Mouse (Mus musculus): ENCODE data around the gene March7. TPM values are rescaled to one million over a fixed set of nuclear protein-coding genes. Genes with fewer than 3 reads are reported as not detected.

March7 gene
- polyA plus RNA-seq, 1 experiment, result 66.9 TPM

DNA sequence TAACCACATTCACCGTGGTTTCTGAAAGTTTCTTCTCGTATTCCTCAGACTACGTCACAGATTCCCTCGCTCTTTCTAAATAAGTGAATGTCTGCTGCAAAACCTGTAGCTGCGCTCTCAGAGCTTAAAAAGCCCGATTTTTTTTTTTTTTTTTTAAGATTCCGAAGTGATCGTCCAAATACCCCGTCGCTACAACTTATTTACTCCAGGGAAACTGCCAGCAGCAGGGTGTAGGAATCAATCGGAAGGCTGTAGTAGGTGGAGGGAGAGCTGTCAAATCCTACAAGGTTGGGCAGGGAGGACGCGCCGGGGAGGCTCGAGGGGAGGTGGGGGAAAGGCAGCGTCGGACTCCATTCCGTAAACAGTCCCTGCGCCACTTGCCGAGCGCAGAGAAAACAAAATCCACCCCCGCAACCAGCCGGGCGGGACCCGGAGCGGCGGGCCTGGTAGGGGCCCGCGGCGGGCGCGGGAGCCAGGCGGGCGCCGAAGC lies 520 bp upstream of the March7 start:
- H3K4me1 ChIP-seq (ENCODE audit: control insufficient read depth, insufficient read depth, low read length), result peaks cover 25% of the 10 kb centered on the region

DNA sequence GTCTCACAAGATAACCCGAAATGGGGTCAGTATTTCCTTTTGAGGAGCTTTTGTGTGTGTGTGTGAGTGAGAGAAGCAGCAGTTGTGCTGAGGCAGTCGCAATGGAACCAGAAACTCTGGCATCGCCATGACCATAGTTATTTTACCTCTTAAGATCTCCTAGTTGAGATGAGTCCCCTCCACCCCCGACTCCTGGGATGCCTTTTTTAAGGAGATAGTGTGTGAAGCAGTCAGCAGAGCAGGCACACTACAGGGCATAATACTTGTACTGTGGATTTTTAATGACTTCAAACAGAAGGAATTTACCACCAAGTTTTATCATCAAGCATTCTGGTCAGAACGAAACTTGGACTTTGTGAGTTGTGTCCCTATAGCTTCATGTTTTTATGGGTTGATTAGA lies 1.1 kb downstream of the March7 start:
- no peak overlapping the region for H3K27ac ChIP-seq (ENCODE audit: insufficient read depth, low read depth, low read length)
- H3K4me1 ChIP-seq (ENCODE audit: control insufficient read depth, insufficient read depth, low read length), result peaks cover 31% of the 10 kb centered on the region
- no peak for TF ChIP-seq CTCF (IDR thresholded peaks at IDR 0.05; ENCODE audit: low read depth, low read length)
- peak overlapping the region; percentile 90 for H3K4me3 ChIP-seq (ENCODE audit: insufficient read depth, low read length)

More for the DNA sequence above, 520 bp upstream of the March7 start:
- Histone ChIP-seq H3K27ac (ENCODE audit: insufficient read depth, low read depth, low read length) (peak overlapping the region; percentile 58), H3K4me3 (ENCODE audit: insufficient read depth, low read length) (peak overlapping the region; percentile 89)
- TF ChIP-seq POLR2A (IDR thresholded peaks at IDR 0.05; ENCODE audit: borderline replicate concordance, low read depth, low read length) (no peak), CTCF (IDR thresholded peaks at IDR 0.05; ENCODE audit: low read depth, low read length) (no peak)

DNA sequence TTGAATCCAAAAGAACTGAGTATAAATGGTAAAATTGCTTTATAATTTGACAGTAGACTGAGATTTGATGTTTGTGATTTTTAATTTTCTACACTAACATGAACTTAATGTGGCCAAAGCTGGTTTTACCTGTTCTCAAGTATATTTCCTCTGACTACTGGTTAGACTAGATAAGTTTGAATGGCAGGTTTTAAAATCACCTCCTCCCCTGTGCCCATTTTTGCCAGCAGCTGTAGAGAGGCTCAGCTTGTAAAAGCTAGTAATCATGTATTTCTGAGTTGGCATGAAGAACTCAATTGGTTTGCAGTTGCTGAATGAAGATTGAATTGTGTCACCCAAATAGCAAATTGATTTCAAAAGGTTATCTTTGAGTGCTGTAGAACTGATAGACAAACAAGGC lies 2.8 kb downstream of the March7 start:
- Histone ChIP-seq H3K4me3 (ENCODE audit: insufficient read depth, low read length) (no peak overlapping the region), H3K27ac (ENCODE audit: insufficient read depth, low read depth, low read length) (no peak overlapping the region), H3K4me1 (ENCODE audit: control insufficient read depth, insufficient read depth, low read length) (peaks cover 41% of the 10 kb centered on the region)
- TF ChIP-seq POLR2A (IDR thresholded peaks at IDR 0.05; ENCODE audit: borderline replicate concordance, low read depth, low read length) (no peak), CTCF (IDR thresholded peaks at IDR 0.05; ENCODE audit: low read depth, low read length) (no peak)

DNA sequence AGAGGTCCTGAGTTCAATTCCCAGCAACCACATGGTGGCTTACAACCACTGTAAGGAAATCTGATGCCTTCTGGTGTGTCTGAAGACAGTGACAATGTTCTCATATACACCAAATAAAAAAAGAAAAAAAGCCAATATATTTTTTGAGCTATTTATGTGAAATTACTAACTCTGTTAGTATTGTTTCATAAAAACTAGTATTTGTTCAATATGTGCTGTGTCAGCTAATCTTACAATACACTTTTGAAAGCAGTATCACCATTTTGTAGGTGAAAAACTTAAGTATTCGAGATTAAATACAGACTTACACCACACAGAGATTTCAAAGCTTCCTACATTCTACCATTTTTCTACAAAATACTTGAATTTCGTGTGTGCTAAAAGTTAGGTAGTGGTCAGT lies 5.0 kb downstream of the March7 start:
- no peak for TF ChIP-seq CTCF (IDR thresholded peaks at IDR 0.05; ENCODE audit: low read depth, low read length)
- no peak overlapping the region for H3K4me3 ChIP-seq (ENCODE audit: insufficient read depth, low read length)
- peaks cover 41% of the 10 kb centered on the region for H3K4me1 ChIP-seq (ENCODE audit: control insufficient read depth, insufficient read depth, low read length)
- H3K27ac ChIP-seq (ENCODE audit: insufficient read depth, low read depth, low read length), result no peak overlapping the region

DNA sequence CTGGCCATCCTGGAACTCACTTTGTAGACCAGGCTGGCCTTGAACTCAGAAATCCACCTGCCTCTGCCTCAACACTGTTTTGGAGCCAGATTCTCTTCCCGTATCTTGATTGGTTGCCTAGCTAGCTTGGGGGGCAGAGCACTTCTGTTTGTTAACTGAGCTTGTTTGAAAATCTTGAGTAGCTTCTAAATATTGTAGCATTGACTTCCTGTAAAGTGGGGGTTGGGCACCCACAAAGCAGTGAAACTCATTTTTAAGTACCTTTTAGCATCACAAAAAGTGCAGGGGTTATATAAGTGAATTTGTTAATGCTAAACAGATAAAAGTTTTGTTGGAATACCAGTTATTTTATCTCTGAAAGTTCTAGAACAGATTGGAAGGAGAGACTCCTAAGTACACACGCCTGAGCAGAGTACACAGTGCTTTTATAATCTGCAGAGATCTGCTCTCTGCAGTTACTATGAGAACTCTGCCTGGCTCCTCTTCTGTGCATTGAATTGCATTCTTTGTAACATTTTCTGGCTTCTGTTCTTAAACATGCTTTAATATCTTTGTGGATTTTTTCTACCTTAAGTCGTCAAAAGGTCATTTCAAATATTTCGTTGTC lies 7.0 kb downstream of the March7 start:
- H3K4me1 ChIP-seq (ENCODE audit: control insufficient read depth, insufficient read depth, low read length), result peaks cover 37% of the 10 kb centered on the region

DNA sequence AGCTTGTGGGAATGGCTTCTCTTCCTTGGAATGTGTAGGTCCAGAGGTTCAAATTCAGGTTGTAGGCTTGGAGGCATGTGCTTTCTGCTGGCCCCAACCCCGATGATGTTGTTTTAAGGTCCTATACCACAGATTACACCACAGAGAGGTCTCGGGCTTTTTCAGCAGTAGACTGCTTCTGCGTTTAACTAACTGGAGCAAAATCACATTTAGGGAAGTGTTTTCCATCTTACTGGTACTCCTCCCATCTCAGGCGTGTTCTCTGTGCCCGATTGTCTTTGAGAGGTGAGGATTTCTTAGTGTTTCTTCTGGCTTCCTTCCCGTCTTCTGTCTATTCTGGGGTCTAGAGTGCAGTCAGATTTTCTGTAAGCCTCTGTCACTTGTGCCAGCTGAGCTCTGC lies 7.9 kb downstream of the March7 start:
- H3K27ac ChIP-seq (ENCODE audit: insufficient read depth, low read depth, low read length), result no peak overlapping the region
- peaks cover 34% of the 10 kb centered on the region for H3K4me1 ChIP-seq (ENCODE audit: control insufficient read depth, insufficient read depth, low read length)
- no peak overlapping the region for H3K4me3 ChIP-seq (ENCODE audit: insufficient read depth, low read length)
- TF ChIP-seq POLR2A (IDR thresholded peaks at IDR 0.05; ENCODE audit: borderline replicate concordance, low read depth, low read length) (no peak), CTCF (IDR thresholded peaks at IDR 0.05; ENCODE audit: low read depth, low read length) (no peak)

More for the DNA sequence above, 7.0 kb downstream of the March7 start:
- Histone ChIP-seq H3K4me3 (ENCODE audit: insufficient read depth, low read length) (no peak overlapping the region), H3K27ac (ENCODE audit: insufficient read depth, low read depth, low read length) (no peak overlapping the region)
- no peak for TF ChIP-seq CTCF (IDR thresholded peaks at IDR 0.05; ENCODE audit: low read depth, low read length)

DNA sequence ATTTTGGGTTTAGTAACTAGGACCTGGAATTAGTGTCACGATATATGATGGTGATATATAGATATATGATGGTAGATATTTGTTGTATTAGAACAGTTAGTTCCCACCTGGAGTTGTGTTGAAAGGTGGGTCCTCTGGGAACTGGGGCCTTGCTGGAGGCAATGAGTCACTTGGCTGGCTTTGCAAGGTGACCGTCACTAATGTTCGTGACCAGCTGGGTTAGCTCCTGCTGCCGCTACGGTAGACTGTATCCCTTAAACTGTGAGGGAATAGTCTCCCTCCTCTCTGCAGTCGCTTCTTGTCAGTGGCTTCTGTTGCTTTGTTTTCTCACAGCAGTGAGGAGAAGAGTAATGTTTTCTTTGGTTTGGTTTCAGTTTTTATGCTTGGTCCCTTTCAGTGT lies 11.5 kb downstream of the March7 start:
- Histone ChIP-seq H3K4me3 (ENCODE audit: insufficient read depth, low read length) (no peak overlapping the region), H3K4me1 (ENCODE audit: control insufficient read depth, insufficient read depth, low read length) (peaks cover 21% of the 10 kb centered on the region), H3K27ac (ENCODE audit: insufficient read depth, low read depth, low read length) (no peak overlapping the region)
- TF ChIP-seq CTCF (IDR thresholded peaks at IDR 0.05; ENCODE audit: low read depth, low read length) (no peak), POLR2A (IDR thresholded peaks at IDR 0.05; ENCODE audit: borderline replicate concordance, low read depth, low read length) (no peak)

DNA sequence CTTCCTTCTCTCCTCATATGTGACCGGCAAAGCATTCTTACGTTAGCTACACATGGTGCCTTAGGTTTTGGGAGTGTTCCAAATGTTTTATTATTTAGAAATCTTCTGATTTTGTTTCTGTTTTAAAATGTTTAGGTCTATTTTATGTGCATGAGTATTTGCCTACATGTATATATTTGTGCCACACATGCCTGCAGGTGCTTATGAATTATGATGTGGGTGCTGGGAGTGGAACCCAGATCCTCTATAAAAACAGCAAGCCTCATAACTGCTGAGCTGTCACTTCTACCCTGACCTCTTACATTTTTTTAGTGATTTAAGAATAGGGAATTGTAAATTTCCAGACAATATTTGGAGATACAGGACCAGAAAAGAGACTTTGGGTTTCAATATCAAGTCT lies 12.3 kb downstream of the March7 start:
- TF ChIP-seq POLR2A (IDR thresholded peaks at IDR 0.05; ENCODE audit: borderline replicate concordance, low read depth, low read length) (no peak), CTCF (IDR thresholded peaks at IDR 0.05; ENCODE audit: low read depth, low read length) (no peak)
- Histone ChIP-seq H3K27ac (ENCODE audit: insufficient read depth, low read depth, low read length) (no peak overlapping the region), H3K4me3 (ENCODE audit: insufficient read depth, low read length) (no peak overlapping the region), H3K4me1 (ENCODE audit: control insufficient read depth, insufficient read depth, low read length) (peaks cover 18% of the 10 kb centered on the region)

DNA sequence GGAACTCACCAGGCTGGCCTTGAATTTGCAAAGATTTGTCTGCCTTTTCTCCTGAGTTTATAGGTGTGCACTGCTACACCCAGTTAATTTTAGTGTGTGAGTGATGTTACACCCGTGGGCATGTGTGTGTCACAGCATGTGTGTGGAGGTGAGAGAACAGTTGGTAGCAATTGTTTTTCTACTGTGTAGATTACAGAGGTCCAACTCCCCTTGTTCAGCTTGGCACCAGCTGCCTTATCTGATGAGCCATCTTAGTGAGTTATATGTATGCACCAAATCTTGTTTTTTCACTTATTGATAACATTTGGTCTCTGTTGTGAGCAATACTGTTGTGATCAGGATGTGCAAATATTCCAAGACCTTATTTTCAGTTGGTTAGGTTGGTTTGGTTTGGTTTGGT lies 13.8 kb downstream of the March7 start:
- no peak overlapping the region for H3K4me3 ChIP-seq (ENCODE audit: insufficient read depth, low read length)
- TF ChIP-seq POLR2A (IDR thresholded peaks at IDR 0.05; ENCODE audit: borderline replicate concordance, low read depth, low read length) (no peak), CTCF (IDR thresholded peaks at IDR 0.05; ENCODE audit: low read depth, low read length) (no peak)
- no peak overlapping the region for H3K27ac ChIP-seq (ENCODE audit: insufficient read depth, low read depth, low read length)
- H3K4me1 ChIP-seq (ENCODE audit: control insufficient read depth, insufficient read depth, low read length), result peaks cover 9% of the 10 kb centered on the region

DNA sequence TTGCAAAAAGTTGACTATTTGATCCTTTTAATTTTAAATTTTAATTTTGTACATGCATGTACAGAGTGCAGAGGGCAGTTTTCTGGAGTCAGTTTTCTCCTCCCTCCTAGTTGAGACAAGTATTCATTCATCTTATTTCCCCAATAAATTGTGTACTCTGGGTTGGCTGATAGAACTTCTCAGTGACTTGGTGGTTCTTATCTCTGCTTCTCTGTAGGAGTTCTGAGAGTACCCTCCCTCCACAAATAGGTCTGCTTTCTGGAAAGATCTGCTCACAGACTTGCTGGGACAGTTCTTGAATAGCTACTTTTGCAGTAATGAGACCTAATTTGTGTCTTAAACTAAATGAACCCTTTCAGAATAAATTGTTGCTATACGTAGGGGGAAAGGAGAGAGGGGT lies 18.8 kb downstream of the March7 start:
- Histone ChIP-seq H3K4me3 (ENCODE audit: insufficient read depth, low read length) (no peak overlapping the region), H3K27ac (ENCODE audit: insufficient read depth, low read depth, low read length) (no peak overlapping the region), H3K4me1 (ENCODE audit: control insufficient read depth, insufficient read depth, low read length) (peaks cover 1% of the 10 kb centered on the region)
- TF ChIP-seq POLR2A (IDR thresholded peaks at IDR 0.05; ENCODE audit: borderline replicate concordance, low read depth, low read length), result no peak
- TF ChIP-seq CTCF (IDR thresholded peaks at IDR 0.05; ENCODE audit: low read depth, low read length), result no peak

DNA sequence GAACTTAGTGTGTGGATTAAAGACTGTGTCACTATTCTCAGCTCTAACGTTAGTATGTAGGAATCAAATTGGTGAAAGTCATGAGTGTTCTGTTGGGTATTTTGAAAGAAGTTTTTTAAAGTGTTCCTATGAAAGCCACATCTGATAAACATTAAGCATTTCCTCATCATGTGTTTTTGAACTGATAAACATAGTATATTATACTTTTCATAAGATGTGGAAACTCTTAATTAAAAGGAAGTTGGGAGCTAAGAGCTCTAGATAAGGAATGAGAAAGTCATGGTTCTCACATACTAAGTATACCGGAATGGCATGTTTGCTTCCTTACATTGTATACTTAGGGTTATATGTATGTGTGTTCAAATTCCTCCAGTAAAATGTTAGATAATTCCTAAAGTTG lies 20.7 kb downstream of the March7 start:
- no peak overlapping the region for H3K4me3 ChIP-seq (ENCODE audit: insufficient read depth, low read length)
- TF ChIP-seq POLR2A (IDR thresholded peaks at IDR 0.05; ENCODE audit: borderline replicate concordance, low read depth, low read length), result no peak
- no peak for TF ChIP-seq CTCF (IDR thresholded peaks at IDR 0.05; ENCODE audit: low read depth, low read length)
- H3K4me1 ChIP-seq (ENCODE audit: control insufficient read depth, insufficient read depth, low read length), result no peaks in the 10 kb centered on the region
- H3K27ac ChIP-seq (ENCODE audit: insufficient read depth, low read depth, low read length), result no peak overlapping the region

All from bone marrow macrophage, adult 2 months (primary cell).